Mouse (Mus musculus) lung, postnatal 0 days (tissue): ENCODE results near the gene Mgat4a. TPM values are rescaled to one million over a fixed set of nuclear protein-coding genes. Genes with fewer than 3 reads are reported as not detected.

Experiments used
- ATAC-seq: fragments of 200-750 bp; cut with Nextera tagmentation; 2 replicates; pipeline ENCODE4 v1.8.0; 2017; ENCODE audit warnings: moderate library complexity
- DNase-seq: peaks from one replicate; pipeline ENCODE4 v3.0.0-alpha.2; 2016; ENCODE audit warnings: low spot score
- H3K27ac ChIP-seq: fragments of 300-500 bp; sonication (generic); 2 replicates; pipeline ENCODE4 v1.5.1; 2014; ENCODE audit warnings: antibody characterized with exemption, mild to moderate bottlenecking, low read length, mixed read lengths
- H3K27me3 ChIP-seq: fragments of 300-500 bp; sonication (generic); replicated peaks from 2 replicates; pipeline ENCODE4 v1.6.1; 2014; ENCODE audit warnings: low read length, mixed read lengths; ENCODE audit not compliant: insufficient read depth
- H3K36me3 ChIP-seq: fragments of 300-500 bp; sonication (generic); 2 replicates; pipeline ENCODE4 v1.6.1; 2014; ENCODE audit warnings: low read length, mixed read lengths; ENCODE audit not compliant: insufficient read depth
- H3K4me1 ChIP-seq: fragments of 300-500 bp; sonication (generic); 2 replicates; pipeline ENCODE4 v1.6.1; 2014; ENCODE audit warnings: antibody characterized with exemption, low read depth, low read length, mixed read lengths; ENCODE audit not compliant: insufficient read depth
- H3K4me2 ChIP-seq: fragments of 300-500 bp; sonication (generic); replicated peaks from 2 replicates; pipeline ENCODE4 v1.6.1; 2014; ENCODE audit warnings: low read depth, mild to moderate bottlenecking, low read length, moderate library complexity, mixed read lengths
- H3K4me3 ChIP-seq: fragments of 300-500 bp; sonication (generic); 2 replicates; pipeline ENCODE4 v1.5.1; 2014; ENCODE audit warnings: low read depth, low read length
- H3K9ac ChIP-seq: fragments of 300-500 bp; sonication (generic); replicated peaks from 2 replicates; pipeline ENCODE4 v1.6.1; 2014; ENCODE audit warnings: low read depth, mild to moderate bottlenecking
- H3K9me3 ChIP-seq: fragments of 300-500 bp; sonication (generic); 2 replicates; pipeline ENCODE4 v1.6.1; 2016; ENCODE audit warnings: low read length, mixed read lengths
- CTCF ChIP-seq: IDR thresholded peaks from 2 replicates; pipeline ENCODE4 v1.5.1; 2016; ENCODE audit warnings: antibody characterized with exemption, mild to moderate bottlenecking
- EP300 ChIP-seq: IDR thresholded peaks from 2 replicates; pipeline ENCODE4 v1.6.1; 2016; ENCODE audit warnings: antibody characterized with exemption, mild to moderate bottlenecking, control low read depth
- WGBS: fragments of 180-500 bp; shearing (Covaris S2); extraction: QIAGEN DNeasy Blood & Tissue Kit; methylation state at CpG from one replicate; pipeline ENCODE4 v1.1.7; 2014; 5-methylcytosine and 5-hydroxymethylcytosine counted together
- polyA plus RNA-seq: library from polyadenylated mRNA; unstranded; fragments of >200 nt; fragmentation: Nextera tagmentation; extraction: Ambion mirVana; gene quantifications from 2 replicates; pipeline ENCODE4 v1.2.1, GENCODE M21; 2015

Mgat4a gene
- polyA plus RNA-seq, 1 experiment from 2014 or later: 5.4 TPM

DNA sequence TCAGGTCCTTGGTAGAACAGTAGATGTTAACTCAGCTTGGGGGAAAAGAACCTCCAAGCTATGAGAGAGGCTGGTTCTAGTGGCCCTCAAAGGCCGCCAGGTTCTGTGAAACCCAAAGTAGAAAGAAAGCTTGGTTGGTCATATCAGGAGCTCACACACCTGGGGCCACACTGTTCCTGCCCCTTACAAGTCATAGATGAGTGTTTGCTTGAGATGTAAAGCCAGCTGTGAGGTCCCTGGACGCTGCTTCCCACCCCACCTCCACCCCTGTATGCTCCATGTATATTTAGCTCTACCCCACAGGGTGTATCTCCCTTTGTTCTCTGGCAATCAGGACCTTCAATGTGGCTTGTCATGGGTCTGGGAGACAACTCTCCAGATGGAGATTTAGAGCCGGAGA lies 132.1 kb downstream of the Mgat4a start:
- no peaks in the 10 kb centered on the region for H3K4me1 ChIP-seq
- WGBS: 70% methylated on average over 3 of the region's 3 CpGs

GRCm38 (mm10) chr1:37408059-37408458 lies 132.8 kb downstream of the Mgat4a start:
- TF ChIP-seq EP300 (no peak), CTCF (no peak)
- no peak for DNase-seq

More for the DNA sequence above, 132.1 kb downstream of the Mgat4a start:
- no peak overlapping the region for H3K4me3 ChIP-seq
- H3K36me3 ChIP-seq: no peaks in the 10 kb centered on the region
- H3K9me3 ChIP-seq: no peaks in the 10 kb centered on the region
- no peak for DNase-seq
- no peak for ATAC-seq
- TF ChIP-seq CTCF: no peak
- TF ChIP-seq EP300: no peak
- no peak overlapping the region for H3K4me2 ChIP-seq
- H3K27me3 ChIP-seq: no peaks in the 10 kb centered on the region
- no peak overlapping the region for H3K9ac ChIP-seq
- no peak overlapping the region for H3K27ac ChIP-seq

DNA sequence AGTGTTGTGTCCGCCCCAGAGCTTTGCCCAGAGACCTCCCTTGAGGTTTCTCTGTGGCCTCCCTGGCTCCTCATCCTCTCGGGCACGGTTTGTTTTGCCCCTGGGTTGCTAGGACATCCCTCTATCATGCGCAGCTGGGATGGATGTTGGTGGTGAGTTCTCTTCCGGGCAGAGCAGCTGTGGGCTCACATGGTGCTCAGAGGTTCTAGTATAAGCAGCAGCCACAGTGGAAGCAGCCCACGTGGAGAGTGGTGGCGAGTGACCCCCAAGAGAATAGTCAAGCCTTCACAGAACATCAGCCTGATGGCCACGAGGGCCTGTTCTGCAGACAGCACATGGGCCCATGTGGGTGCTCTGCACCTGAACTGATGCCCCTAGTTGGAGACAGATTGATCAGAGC lies 133.6 kb downstream of the Mgat4a start:
- Histone ChIP-seq H3K4me1 (no peaks in the 10 kb centered on the region), H3K36me3 (no peaks in the 10 kb centered on the region), H3K9me3 (no peaks in the 10 kb centered on the region), H3K27me3 (no peaks in the 10 kb centered on the region), H3K9ac (no peak overlapping the region), H3K27ac (no peak overlapping the region), H3K4me2 (no peak overlapping the region), H3K4me3 (no peak overlapping the region)
- no peak for TF ChIP-seq CTCF
- TF ChIP-seq EP300: no peak
- DNase-seq (no peak), ATAC-seq (no peak)
- 82% methylated on average over 8 of the region's 8 CpGs for WGBS

More at GRCm38 (mm10) chr1:37408059-37408458, 132.8 kb downstream of the Mgat4a start:
- Histone ChIP-seq H3K4me3 (no peak overlapping the region), H3K4me2 (no peak overlapping the region), H3K9ac (no peak overlapping the region), H3K27me3 (no peaks in the 10 kb centered on the region), H3K4me1 (no peaks in the 10 kb centered on the region), H3K9me3 (no peaks in the 10 kb centered on the region), H3K36me3 (no peaks in the 10 kb centered on the region), H3K27ac (no peak overlapping the region)
- 71% methylated on average over 8 of the region's 8 CpGs for WGBS
- ATAC-seq: no peak

DNA sequence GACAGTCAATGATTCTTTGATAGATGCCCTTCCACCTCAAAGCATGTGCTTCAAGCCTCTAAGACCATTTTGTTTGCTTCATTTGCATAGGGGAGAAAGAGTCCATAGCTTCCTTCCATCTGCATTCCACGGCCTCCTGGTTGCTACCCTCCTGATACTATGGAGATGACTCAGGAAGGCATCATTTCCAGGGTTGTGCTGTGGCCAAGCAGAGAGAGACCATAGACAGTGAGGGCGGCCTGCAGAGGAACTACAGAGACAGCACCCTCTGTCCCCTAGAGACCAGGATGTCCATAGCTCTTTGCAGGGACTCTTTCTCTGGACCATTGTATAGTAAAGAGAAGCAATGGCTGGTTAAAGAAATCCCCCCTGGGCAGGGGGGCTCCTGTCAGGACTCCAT lies 135.7 kb downstream of the Mgat4a start:
- TF ChIP-seq CTCF (no peak), EP300 (no peak)
- 82% methylated on average over 2 of the region's 2 CpGs for WGBS
- Histone ChIP-seq H3K4me1 (no peaks in the 10 kb centered on the region), H3K36me3 (no peaks in the 10 kb centered on the region), H3K4me3 (no peak overlapping the region), H3K9ac (no peak overlapping the region), H3K27me3 (no peaks in the 10 kb centered on the region), H3K4me2 (no peak overlapping the region), H3K27ac (no peak overlapping the region), H3K9me3 (no peaks in the 10 kb centered on the region)
- DNase-seq (no peak), ATAC-seq (no peak)

GRCm38 (mm10) chr1:37401687-37402086 lies 139.1 kb downstream of the Mgat4a start:
- Histone ChIP-seq H3K4me2 (no peak overlapping the region), H3K27me3 (no peaks in the 10 kb centered on the region), H3K4me3 (no peak overlapping the region), H3K9ac (no peak overlapping the region), H3K9me3 (no peaks in the 10 kb centered on the region), H3K4me1 (no peaks in the 10 kb centered on the region), H3K36me3 (0 out of 2 replicates have a peak, but pooled peaks cover 4% of the 10 kb centered on the region), H3K27ac (no peak overlapping the region)
- DNase-seq: peak; percentile 59
- 55% methylated on average over 4 of the region's 4 CpGs for WGBS
- peak; percentile 43 for ATAC-seq
- TF ChIP-seq CTCF: peak; percentile 87
- no peak for TF ChIP-seq EP300

DNA sequence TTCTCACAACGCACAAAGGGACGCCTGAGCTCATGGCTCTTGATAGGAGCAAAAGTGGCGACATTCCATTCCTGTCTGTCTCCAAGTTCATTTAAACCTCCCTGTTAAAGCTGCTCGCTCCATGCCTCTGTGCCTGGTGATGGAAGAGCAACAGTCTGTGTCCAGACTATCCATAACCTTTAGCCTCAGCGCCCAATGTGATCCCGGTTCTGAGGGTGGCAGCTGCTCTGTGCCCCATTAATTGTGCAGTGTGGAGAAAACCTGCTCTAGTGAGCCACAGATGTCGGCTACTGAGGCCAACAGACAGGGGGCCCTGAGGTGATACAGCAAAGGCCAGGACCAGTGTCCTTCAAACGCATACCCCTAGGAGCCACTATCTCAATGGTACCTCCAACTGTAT lies 141.1 kb downstream of the Mgat4a start:
- Histone ChIP-seq H3K27me3 (no peaks in the 10 kb centered on the region), H3K4me1 (no peaks in the 10 kb centered on the region), H3K36me3 (0 out of 2 replicates have a peak, but pooled peaks cover 4% of the 10 kb centered on the region), H3K9ac (no peak overlapping the region), H3K9me3 (no peaks in the 10 kb centered on the region), H3K4me2 (no peak overlapping the region), H3K4me3 (no peak overlapping the region), H3K27ac (no peak overlapping the region)
- WGBS: 59% methylated on average over 8 of the region's 8 CpGs
- no peak for TF ChIP-seq EP300
- TF ChIP-seq CTCF: no peak
- DNase-seq (no peak), ATAC-seq (no peak)

DNA sequence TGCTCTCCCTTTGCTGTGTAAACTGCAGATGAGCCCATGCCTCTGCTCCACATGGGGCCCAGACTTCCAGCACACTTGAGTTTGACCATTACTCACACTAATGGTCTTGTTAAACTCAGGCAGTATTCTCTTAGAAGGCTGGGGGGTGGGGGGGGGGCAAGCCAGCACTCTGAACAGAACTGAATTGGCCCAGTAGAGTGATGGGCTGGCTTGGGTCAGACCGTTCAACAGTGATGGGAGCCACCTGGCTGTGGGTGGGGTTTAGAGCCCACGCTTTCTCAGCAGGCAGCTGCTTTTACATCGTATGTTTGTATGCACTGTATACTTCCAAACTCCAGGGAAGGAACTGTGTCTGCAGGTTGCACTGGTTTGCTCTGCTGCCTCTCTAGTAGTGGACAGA lies 141.9 kb downstream of the Mgat4a start:
- H3K27me3 ChIP-seq: no peaks in the 10 kb centered on the region
- no peak overlapping the region for H3K4me3 ChIP-seq
- no peaks in the 10 kb centered on the region for H3K9me3 ChIP-seq
- no peak for TF ChIP-seq CTCF
- no peak for TF ChIP-seq EP300
- H3K9ac ChIP-seq: no peak overlapping the region
- ATAC-seq (no peak), DNase-seq (no peak)
- H3K27ac ChIP-seq: no peak overlapping the region
- H3K4me2 ChIP-seq: no peak overlapping the region
- no peaks in the 10 kb centered on the region for H3K4me1 ChIP-seq
- WGBS: 32% methylated on average over 3 of the region's 3 CpGs
- H3K36me3 ChIP-seq: 0 out of 2 replicates have a peak, but pooled peaks cover 4% of the 10 kb centered on the region
